Mouse (Mus musculus): ENCODE results near the gene Ftsj3. TPM values are rescaled to one million over a fixed set of nuclear protein-coding genes. Genes with fewer than 3 reads are reported as not detected.

Gene Ftsj3
- polyA plus RNA-seq, 1 experiment from 2014 or later = 61.2 TPM

DNA sequence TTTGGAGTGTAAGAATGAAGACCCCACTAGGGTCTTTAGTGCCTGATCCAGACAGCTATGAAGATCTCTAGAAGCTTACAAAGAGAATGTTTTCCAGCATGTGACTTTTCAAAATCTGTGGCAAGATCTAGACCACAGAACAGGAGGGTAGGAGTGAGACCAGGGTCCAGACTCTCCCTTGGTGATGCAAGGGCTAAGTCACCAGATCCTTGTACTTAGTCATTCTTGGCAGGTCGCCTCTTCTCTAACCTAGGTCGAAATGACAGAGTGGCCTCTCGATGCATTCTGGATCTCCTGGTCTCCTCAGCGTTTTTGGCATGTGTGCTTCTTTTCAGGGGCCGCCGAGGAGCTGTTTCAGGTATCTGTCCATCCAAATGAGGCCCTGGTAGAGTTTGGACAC is 26.6 kb upstream of the Ftsj3 start:
- Histone ChIP-seq H3K4me3 (replicated peaks) (no peak overlapping the region), H3K4me1 (replicated peaks) (no peaks in the 10 kb centered on the region), H3K4me2 (no peak overlapping the region), H3K27me3 (peaks cover 3% of the 10 kb centered on the region; the same call in 1 of the 2 replicates), H3K27ac (no peak overlapping the region), H3K9me3 (no peaks in the 10 kb centered on the region), H3K9ac (replicated peaks) (no peak overlapping the region), H3K36me3 (no peaks in the 10 kb centered on the region)
- no peak for ATAC-seq (ENCODE audit: insufficient number of reproducible peaks, insufficient read depth, low FRiP score, low TSS enrichment, low read depth)
- 87% methylated on average over 6 of the region's 6 CpGs for WGBS

DNA sequence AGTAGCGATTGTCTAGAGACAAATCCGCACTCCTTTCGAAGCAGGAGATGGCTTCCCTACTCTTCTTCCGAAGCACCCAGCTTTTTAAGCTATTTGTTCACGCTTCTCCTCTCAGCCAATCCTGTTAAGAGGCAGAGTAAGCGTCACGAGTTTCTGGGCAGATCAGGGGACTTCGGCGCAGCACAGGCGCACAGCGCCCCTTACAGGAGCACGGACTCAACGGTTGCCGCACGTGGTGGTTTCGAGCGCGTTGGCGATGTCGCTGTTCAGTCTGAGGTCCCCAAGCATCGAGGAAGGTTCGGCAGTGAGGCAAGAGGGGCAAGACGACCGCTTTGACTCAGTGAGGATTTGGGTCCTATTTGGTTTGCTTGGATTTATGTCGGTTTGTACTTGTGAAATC is 20.6 kb upstream of the Ftsj3 start, which contains the start of gene Tcam1:
Tcam1 (plus strand) TSS at position 219 of the 400 bp plus-strand sequence.
- H3K4me1 ChIP-seq (replicated peaks) = peaks cover 29% of the 10 kb centered on the region
- no peak within 1 kb of the TSS for H3K9ac ChIP-seq (replicated peaks)
- ATAC-seq (ENCODE audit: insufficient number of reproducible peaks, insufficient read depth, low FRiP score, low TSS enrichment, low read depth) = no peak
- H3K27ac ChIP-seq = no peak within 1 kb of the TSS; the same call in 1 of the 2 replicates
- WGBS = 10% methylated on average over 25 of the region's 25 CpGs
- H3K9me3 ChIP-seq = no peaks in the 10 kb centered on the region
- peak within 1 kb of the TSS; percentile 19 for H3K4me3 ChIP-seq (replicated peaks)
- H3K36me3 ChIP-seq = no peaks in the 10 kb centered on the region; the same call in 1 of the 2 replicates
- peaks cover 6% of the 10 kb centered on the region; the same call in 1 of the 2 replicates for H3K27me3 ChIP-seq
- H3K4me2 ChIP-seq = peak within 1 kb of the TSS; percentile 53

DNA sequence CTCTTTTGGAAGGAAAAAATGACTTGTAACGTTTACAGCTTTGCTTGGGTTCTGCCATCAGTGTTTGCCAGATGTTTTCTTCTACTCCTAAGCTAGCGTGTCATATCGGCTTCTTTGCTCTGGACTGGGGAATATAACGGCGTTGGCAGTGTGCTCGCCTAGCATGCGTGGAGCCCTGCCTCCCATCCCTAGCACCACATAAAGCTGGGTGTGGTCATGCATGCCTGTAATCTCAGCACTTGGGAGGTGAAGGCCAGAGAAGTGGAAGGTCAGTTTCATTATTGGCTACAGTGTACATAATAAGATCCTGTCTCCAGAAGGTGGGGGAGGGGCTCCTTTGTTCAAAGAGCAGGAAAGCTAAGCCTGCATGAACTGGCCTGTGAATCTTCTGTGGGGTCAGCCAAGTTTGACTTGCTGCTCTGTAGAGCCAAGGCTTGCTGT is 19.1 kb upstream of the Ftsj3 start:
- no peaks in the 10 kb centered on the region for H3K9me3 ChIP-seq
- no peak overlapping the region; the same call in 1 of the 2 replicates for H3K9ac ChIP-seq (replicated peaks)
- peaks cover 6% of the 10 kb centered on the region; the same call in 1 of the 2 replicates for H3K27me3 ChIP-seq
- no peaks in the 10 kb centered on the region; the same call in 1 of the 2 replicates for H3K36me3 ChIP-seq
- no peak overlapping the region for H3K4me2 ChIP-seq
- ATAC-seq (ENCODE audit: insufficient number of reproducible peaks, insufficient read depth, low FRiP score, low TSS enrichment, low read depth) = no peak
- 51% methylated on average over 7 of the region's 7 CpGs for WGBS
- H3K27ac ChIP-seq = peak overlapping the region; percentile 36; the same call in 1 of the 2 replicates
- H3K4me3 ChIP-seq (replicated peaks) = no peak overlapping the region
- peaks cover 42% of the 10 kb centered on the region for H3K4me1 ChIP-seq (replicated peaks)

DNA sequence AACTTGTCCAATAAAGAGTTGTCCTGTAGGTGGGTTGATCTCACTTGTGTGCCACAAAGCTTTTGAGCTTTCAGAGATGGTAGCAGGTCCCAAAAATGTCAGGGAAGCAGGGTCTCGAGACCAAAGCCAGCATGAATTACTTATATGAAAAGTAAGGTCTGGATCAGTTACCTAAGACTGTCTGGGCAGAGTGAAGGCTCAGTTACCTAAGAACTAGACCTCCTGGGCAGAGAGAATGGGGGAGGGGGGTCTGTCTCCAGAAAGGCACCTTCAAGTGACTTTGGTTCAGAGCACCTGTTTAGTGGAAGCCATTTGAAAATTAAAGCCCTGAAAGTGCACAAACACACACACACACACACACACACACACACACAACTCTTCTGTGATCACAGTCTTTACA is 18.5 kb upstream of the Ftsj3 start:
- Histone ChIP-seq H3K4me2 (no peak overlapping the region), H3K4me3 (replicated peaks) (no peak overlapping the region), H3K36me3 (no peaks in the 10 kb centered on the region; the same call in 1 of the 2 replicates), H3K27ac (peak overlapping the region; percentile 36), H3K9me3 (no peaks in the 10 kb centered on the region), H3K4me1 (replicated peaks) (peaks cover 46% of the 10 kb centered on the region), H3K27me3 (peaks cover 6% of the 10 kb centered on the region; the same call in 1 of the 2 replicates), H3K9ac (replicated peaks) (no peak overlapping the region; the same call in 1 of the 2 replicates)
- ATAC-seq (ENCODE audit: insufficient number of reproducible peaks, insufficient read depth, low FRiP score, low TSS enrichment, low read depth) = no peak
- 83% methylated on average over 1 of the region's 1 CpGs for WGBS

DNA sequence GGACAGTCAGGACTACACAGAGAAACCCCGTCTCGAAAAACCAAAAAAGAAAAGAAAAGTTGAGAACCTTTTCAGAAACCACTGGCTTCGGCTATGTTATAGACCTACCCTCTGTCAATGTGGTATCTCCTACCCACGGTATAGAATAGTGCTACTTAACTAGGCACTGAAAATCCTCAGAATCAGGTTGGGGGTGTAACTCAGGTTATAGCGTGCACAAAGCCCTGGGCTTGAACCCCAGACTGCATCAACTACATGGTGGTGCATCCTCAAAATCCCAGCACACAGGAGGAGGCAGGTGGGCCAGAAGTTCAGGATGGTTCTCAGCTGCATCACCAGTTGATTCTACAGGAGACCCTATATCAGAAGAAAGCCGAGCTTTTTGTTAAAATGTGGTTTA is 17.9 kb upstream of the Ftsj3 start:
- Histone ChIP-seq H3K36me3 (no peaks in the 10 kb centered on the region; the same call in 1 of the 2 replicates), H3K4me1 (replicated peaks) (peaks cover 51% of the 10 kb centered on the region), H3K9ac (replicated peaks) (no peak overlapping the region), H3K4me2 (peak overlapping the region; percentile 71), H3K27ac (no peak overlapping the region), H3K9me3 (no peaks in the 10 kb centered on the region), H3K27me3 (peaks cover 6% of the 10 kb centered on the region; the same call in 1 of the 2 replicates), H3K4me3 (replicated peaks) (peak overlapping the region; percentile 99; the same call in 1 of the 2 replicates)
- WGBS = 95% methylated on average over 6 of the region's 6 CpGs
- ATAC-seq (ENCODE audit: insufficient number of reproducible peaks, insufficient read depth, low FRiP score, low TSS enrichment, low read depth) = no peak

DNA sequence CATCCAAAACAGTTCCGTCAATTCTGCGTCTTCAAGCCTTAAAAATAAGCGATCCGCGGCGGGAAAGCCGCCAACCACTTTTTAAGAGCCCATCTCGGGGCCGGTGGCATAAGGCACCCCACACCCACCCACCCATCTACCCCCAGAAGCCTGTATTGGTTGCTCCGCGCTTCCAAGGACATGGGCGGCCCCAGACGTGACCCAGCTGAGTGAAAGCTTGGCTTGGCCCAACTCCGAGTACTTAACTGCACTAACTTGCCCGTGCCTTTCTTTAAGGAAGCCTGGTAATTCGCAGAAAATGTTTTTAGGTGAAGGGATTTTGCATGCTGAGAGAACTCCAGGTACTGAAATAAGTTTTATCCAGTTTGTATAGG is 17.4 kb upstream of the Ftsj3 start:
- peak overlapping the region; percentile 71 for H3K4me2 ChIP-seq
- ATAC-seq (ENCODE audit: insufficient number of reproducible peaks, insufficient read depth, low FRiP score, low TSS enrichment, low read depth) = no peak; the same call in 1 of the 2 replicates
- peaks cover 3% of the 10 kb centered on the region; the same call in 1 of the 2 replicates for H3K27me3 ChIP-seq
- peak overlapping the region; percentile 99 for H3K4me3 ChIP-seq (replicated peaks)
- WGBS = 10% methylated on average over 16 of the region's 16 CpGs
- H3K27ac ChIP-seq = peak overlapping the region; percentile 87
- peaks cover 56% of the 10 kb centered on the region for H3K4me1 ChIP-seq (replicated peaks)
- H3K36me3 ChIP-seq = no peaks in the 10 kb centered on the region; the same call in 1 of the 2 replicates
- H3K9ac ChIP-seq (replicated peaks) = peak overlapping the region; percentile 69
- H3K9me3 ChIP-seq = no peaks in the 10 kb centered on the region

DNA sequence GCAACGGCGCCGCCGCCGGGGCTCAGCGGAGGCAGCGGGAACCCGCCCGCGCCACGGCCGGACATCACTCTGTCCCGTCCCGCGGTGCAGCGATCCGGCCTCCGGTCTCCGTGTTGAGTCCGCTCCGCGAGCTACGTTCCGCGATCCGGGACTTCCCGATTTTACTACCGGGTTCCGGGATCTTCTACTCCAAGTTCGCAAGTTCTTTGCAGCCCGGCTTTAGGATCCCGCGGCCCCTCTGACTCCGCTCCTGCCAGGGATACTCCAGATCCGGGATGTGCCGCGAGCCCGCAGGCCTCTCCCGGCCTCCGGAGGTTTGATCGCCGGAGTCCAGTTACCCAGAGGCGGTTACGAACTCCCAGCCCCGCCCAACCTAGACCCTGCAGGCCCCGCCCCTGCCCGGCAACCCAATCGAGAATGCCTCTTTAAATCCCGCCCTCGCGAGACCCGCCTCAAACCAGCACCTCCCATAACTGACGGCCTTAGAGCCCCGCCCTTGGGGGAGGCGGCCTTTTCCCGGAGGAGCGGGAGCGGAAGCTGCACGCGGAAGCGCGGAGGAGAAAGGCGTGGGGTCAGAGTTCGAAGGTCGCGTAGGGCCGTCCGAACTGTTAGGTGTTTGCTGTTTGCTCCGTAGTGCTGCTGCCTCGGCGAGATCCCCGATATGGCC is 16.9 kb upstream of the Ftsj3 start, which contains the start of gene Smarcd2:
Smarcd2 (minus strand) TSS at position 329 of the 667 bp plus-strand sequence.
- peak; percentile 88 for ATAC-seq (ENCODE audit: insufficient number of reproducible peaks, insufficient read depth, low FRiP score, low TSS enrichment, low read depth)
- no peaks in the 10 kb centered on the region for H3K9me3 ChIP-seq
- H3K27ac ChIP-seq = peak within 1 kb of the TSS; percentile 96
- H3K4me1 ChIP-seq (replicated peaks) = peaks cover 62% of the 10 kb centered on the region
- no peaks in the 10 kb centered on the region; the same call in 1 of the 2 replicates for H3K36me3 ChIP-seq
- H3K9ac ChIP-seq (replicated peaks) = peak within 1 kb of the TSS; percentile 99
- 0 out of 2 replicates have a peak, but pooled peaks cover 3% of the 10 kb centered on the region for H3K27me3 ChIP-seq
- peak within 1 kb of the TSS; percentile 99 for H3K4me3 ChIP-seq (replicated peaks)
- peak within 1 kb of the TSS; percentile 93 for H3K4me2 ChIP-seq
- WGBS = under 1% methylated on average over 72 of the region's 72 CpGs

DNA sequence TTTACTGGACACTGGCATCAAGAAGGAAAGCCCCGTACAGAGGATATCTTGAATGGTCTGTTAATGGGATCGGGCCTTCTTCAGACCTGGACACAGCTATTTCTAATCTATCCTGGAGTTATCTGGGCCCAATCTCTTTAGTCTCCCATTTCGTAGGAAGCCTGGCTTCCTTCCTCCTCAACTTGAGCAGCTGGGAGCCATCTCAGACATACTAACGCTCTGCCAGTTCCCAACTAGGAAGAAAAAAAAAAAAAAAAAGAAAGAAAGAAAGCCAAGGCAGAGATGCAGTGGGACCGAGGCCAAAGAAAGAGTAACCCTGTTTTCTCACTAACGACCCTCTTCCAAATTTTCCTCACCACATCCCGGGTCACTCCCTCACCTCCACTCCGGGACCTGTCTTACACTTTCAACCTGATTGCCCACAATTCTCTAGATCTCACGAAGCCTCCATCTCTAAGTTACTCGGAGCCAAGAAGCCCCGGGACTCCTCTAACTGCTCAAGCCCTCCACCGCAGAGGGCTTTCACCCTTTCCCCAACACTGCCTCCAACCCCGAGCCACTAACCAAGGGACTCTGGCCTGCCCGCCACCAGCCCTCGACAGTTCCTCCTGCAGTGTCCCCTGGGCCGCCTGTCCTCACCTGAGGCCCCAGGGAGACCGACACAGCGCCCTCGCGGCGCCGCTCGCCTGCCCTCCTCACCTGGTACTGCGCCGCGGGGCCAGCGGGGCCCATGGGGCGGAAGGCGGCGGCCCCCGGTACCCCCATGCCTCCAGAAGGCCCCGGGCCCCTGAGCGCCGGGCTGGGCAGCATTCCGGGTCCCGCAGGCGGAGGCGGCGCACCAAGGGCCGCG is 16.1 kb upstream of the Ftsj3 start:
- peak overlapping the region; percentile 96 for H3K27ac ChIP-seq
- ATAC-seq (ENCODE audit: insufficient number of reproducible peaks, insufficient read depth, low FRiP score, low TSS enrichment, low read depth) = no peak; the same call in 1 of the 2 replicates
- WGBS = 1% methylated on average over 41 of the region's 41 CpGs
- peak overlapping the region; percentile 93 for H3K4me2 ChIP-seq
- no peaks in the 10 kb centered on the region for H3K27me3 ChIP-seq
- H3K9ac ChIP-seq (replicated peaks) = peak overlapping the region; percentile 99
- peaks cover 3% of the 10 kb centered on the region for H3K36me3 ChIP-seq
- no peaks in the 10 kb centered on the region for H3K9me3 ChIP-seq
- peaks cover 69% of the 10 kb centered on the region for H3K4me1 ChIP-seq (replicated peaks)
- peak overlapping the region; percentile 99 for H3K4me3 ChIP-seq (replicated peaks)

DNA sequence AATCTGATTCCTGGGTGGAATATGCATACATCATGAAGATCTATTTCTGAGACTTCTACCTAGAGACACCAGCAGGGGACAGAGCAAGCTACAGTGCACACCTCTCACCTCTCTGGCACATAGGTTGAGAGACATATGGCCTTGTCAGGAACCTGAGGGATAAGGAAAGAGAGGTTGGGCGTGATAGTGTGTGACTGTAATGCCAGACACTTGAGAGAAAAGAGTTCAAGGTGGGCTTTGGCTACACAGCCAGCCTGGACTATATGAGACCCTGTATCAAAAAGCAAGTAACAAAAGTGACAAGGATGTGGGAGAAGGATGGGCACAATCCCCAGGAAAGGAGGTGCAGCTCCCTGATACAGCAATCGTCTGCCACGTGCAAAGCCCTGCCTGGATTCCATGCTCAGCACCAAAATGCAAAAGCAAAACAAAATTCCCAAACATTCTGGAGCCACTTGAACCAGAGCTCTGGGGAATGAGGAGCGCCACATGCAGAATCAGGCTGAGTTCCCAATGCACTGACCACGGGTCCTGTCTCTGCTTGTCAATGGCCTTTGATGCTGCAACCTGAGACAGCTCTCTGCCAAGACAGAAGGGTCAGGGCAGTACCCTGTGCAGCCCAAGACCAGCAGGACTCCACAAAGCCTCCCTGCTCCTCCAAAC is 15.4 kb upstream of the Ftsj3 start:
- Histone ChIP-seq H3K4me1 (replicated peaks) (peaks cover 69% of the 10 kb centered on the region), H3K9ac (replicated peaks) (peak overlapping the region; percentile 99), H3K27me3 (no peaks in the 10 kb centered on the region), H3K9me3 (no peaks in the 10 kb centered on the region), H3K4me2 (peak overlapping the region; percentile 93), H3K4me3 (replicated peaks) (peak overlapping the region; percentile 99), H3K27ac (peak overlapping the region; percentile 96), H3K36me3 (peaks cover 11% of the 10 kb centered on the region)
- WGBS = 27% methylated on average over 5 of the region's 5 CpGs
- no peak for ATAC-seq (ENCODE audit: insufficient number of reproducible peaks, insufficient read depth, low FRiP score, low TSS enrichment, low read depth)

DNA sequence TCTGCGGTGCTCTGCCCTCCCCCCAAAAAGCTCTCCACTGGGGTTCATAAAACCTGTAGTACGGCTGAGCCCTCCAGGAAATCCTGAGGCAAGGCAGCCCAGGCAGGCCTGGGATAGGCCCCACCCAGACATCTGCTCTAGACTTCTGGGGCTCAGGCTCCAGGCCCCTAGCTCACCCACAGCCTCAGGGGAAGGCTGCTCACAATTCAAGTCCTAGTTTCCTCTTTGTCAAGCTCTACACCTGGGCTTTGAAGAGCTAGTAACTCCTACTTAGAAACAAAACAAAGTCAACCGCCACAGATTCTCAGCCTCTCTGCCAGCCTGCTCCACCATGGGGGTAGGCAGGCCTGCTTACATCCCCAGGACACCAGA is 13.2 kb upstream of the Ftsj3 start:
- Histone ChIP-seq H3K9ac (replicated peaks) (peak overlapping the region; percentile 35), H3K9me3 (no peaks in the 10 kb centered on the region), H3K27me3 (no peaks in the 10 kb centered on the region), H3K4me2 (peak overlapping the region; percentile 51), H3K4me3 (replicated peaks) (peak overlapping the region; percentile 30), H3K36me3 (peaks cover 33% of the 10 kb centered on the region), H3K4me1 (replicated peaks) (peaks cover 55% of the 10 kb centered on the region), H3K27ac (peak overlapping the region; percentile 93)
- WGBS = 5% methylated on average over 3 of the region's 3 CpGs
- 0 out of 2 replicates have a peak, but pooled peaks have one; percentile 12 for ATAC-seq (ENCODE audit: insufficient number of reproducible peaks, insufficient read depth, low FRiP score, low TSS enrichment, low read depth)
